8 mouse cellular contexts compared by ENCODE assay signal in the genomic region with DNA sequence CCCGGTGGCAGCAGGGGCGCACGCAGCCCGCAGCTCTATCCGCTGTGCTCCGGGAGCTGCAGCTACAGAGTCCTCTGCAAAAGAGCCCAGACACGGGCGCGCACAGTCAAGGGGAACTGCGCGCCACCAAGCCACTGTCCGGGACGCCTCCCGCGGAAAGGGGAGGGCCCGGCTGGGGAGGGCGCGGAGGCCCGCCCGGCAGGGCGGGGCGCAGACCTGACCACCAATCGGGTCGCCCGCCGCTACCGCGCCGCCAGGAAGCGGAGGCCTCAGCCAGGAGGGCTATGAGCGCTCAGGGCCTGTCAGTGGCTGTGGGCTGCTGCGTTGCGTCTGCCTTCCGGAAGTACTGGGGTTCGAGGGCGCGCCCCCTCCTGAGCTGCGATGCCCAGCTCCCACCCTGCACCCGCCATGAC. TPM values are rescaled to one million over a fixed set of nuclear protein-coding genes. Genes with fewer than 3 reads are reported as not detected.
DNase-seq lines count a peak whose midpoint lies in the region; ATAC-seq lines count a peak whose summit lies in the region.
"Not testable (repeated sequence)": the region's sequence is repeated elsewhere in the genome, so short reads cannot be mapped to it uniquely, and the experiment has no call there.

A gene (minus strand): TSS at position 139 of the 413 bp plus-strand sequence.

- not testable (repeated sequence) for H3K4me1 ChIP-seq in embryonic facial prominence, embryonic 15.5 days; intestine, embryonic 16.5 days (ENCODE audit: control insufficient read depth, insufficient read depth, low read length); neural tube, embryonic 15.5 days

- peak within 1 kb of the TSS; percentile 45 for H3K4me2 ChIP-seq in embryonic facial prominence, embryonic 15.5 days (replicated peaks)
- peak within 1 kb of the TSS; percentile 38 for H3K4me2 ChIP-seq in intestine, embryonic 16.5 days (ENCODE audit: low read depth, low read length)
- H3K4me2 ChIP-seq in neural tube, embryonic 15.5 days: peak within 1 kb of the TSS; percentile 49

- H3K4me3 ChIP-seq in embryonic facial prominence, embryonic 15.5 days (replicated peaks): peak within 1 kb of the TSS; percentile 51
- peak within 1 kb of the TSS; percentile 56 for H3K4me3 ChIP-seq in intestine, embryonic 16.5 days (ENCODE audit: low read length)
- H3K4me3 ChIP-seq in neural tube, embryonic 15.5 days (replicated peaks): peak within 1 kb of the TSS; percentile 45

- H3K27me3 ChIP-seq in embryonic facial prominence, embryonic 15.5 days; intestine, embryonic 16.5 days (replicated peaks; ENCODE audit: control insufficient read depth, insufficient read depth, low read length); neural tube, embryonic 15.5 days (replicated peaks): not testable (repeated sequence)

- WGBS in embryonic facial prominence, embryonic 15.5 days: 4% methylated on average over 32 of the region's 39 CpGs
- under 1% methylated on average over 36 of the region's 39 CpGs for WGBS in intestine, embryonic 16.5 days
- WGBS in neural tube, embryonic 15.5 days: under 1% methylated on average over 31 of the region's 39 CpGs

- not testable (repeated sequence) for ATAC-seq in embryonic facial prominence, embryonic 15.5 days (ENCODE audit: insufficient number of reproducible peaks, low FRiP score, low TSS enrichment, low read depth)
- ATAC-seq in intestine, embryonic 16.5 days: peak; percentile 72
- ATAC-seq in neural tube, embryonic 15.5 days (ENCODE audit: low FRiP score): peak; percentile 80; the same call in 1 of the 2 replicates

- H3K9me3 ChIP-seq in embryonic facial prominence, embryonic 15.5 days (replicated peaks); intestine, embryonic 16.5 days (ENCODE audit: control insufficient read depth, low read length); neural tube, embryonic 15.5 days (replicated peaks): not testable (repeated sequence)

- peak; percentile 84 to 91 for DNase-seq in adrenal gland, adult (ENCODE audit: inconsistent age in 2 of 2, low spot score in 1 of 2)
- peak; percentile 48 for DNase-seq in heart, adult 8-10 months (ENCODE audit: low spot score)
- peak; percentile 2 to 31 for DNase-seq in layer of hippocampus, postnatal 25 days (ENCODE audit: extremely low spot score in 1 of 2, low spot score in 1 of 2)
- DNase-seq in lung, adult 18-20 months: peak; percentile 36 to 64
- DNase-seq in testis, postnatal 14 days (ENCODE audit: low spot score): peak; percentile 87

- not testable (repeated sequence) for H3K36me3 ChIP-seq in embryonic facial prominence, embryonic 15.5 days; intestine, embryonic 16.5 days (ENCODE audit: control insufficient read depth, insufficient read depth, low read length); neural tube, embryonic 15.5 days

- H3K9ac ChIP-seq in embryonic facial prominence, embryonic 15.5 days: not testable (repeated sequence)
- peak within 1 kb of the TSS; percentile 60; the same call in 1 of the 2 replicates for H3K9ac ChIP-seq in intestine, embryonic 16.5 days (ENCODE audit: low read depth, low read length)
- peak within 1 kb of the TSS; percentile 44; the same call in 1 of the 2 replicates for H3K9ac ChIP-seq in neural tube, embryonic 15.5 days (replicated peaks)

- not testable (repeated sequence) for H3K27ac ChIP-seq in embryonic facial prominence, embryonic 15.5 days (replicated peaks); intestine, embryonic 16.5 days (ENCODE audit: low read length); neural tube, embryonic 15.5 days (replicated peaks)

RNA-seq across cellular contexts. Expression of the gene that starts here (rescaled TPM):
- 2.5 and 3.5 TPM in 2 replicates for polyA plus RNA-seq in embryonic facial prominence, embryonic 15.5 days (2015; fragmentation: Nextera tagmentation; extraction: Ambion mirVana)
- total RNA-seq in heart, adult 8-10 months (2022): under 1 TPM; 0.40 to 0.82 (median 0.59) TPM
- polyA plus RNA-seq in intestine, embryonic 16.5 days (2015; fragmentation: Nextera tagmentation; extraction: Ambion mirVana): 1.4 and 1.6 TPM in 2 replicates
- 1 to 10 TPM; 1.6 to 2.7 TPM for total RNA-seq in layer of hippocampus, postnatal 25 days (2021)
- 3.2 and 3.7 TPM in 2 replicates for polyA plus RNA-seq in neural tube, embryonic 15.5 days (2015; fragmentation: Nextera tagmentation; extraction: Ambion mirVana)

Comparison
In these comparisons a context has a peak if more than half of its experiments do, and no peak if none do; other contexts are left out.
1. Peak in DNase-seq in heart, adult 8-10 months; RNA of the gene not detected or under 1 TPM.
2. DNase-seq: peak in every context shown above with its lines; median percentile 88 in adrenal gland, adult; 87 in testis, postnatal 14 days; 50 in lung, adult 18-20 months; 48 in heart, adult 8-10 months; 16 in layer of hippocampus, postnatal 25 days.